Mouse (Mus musculus) midbrain, embryonic 16.5 days (tissue): ENCODE results near the gene Plekha1. TPM values are rescaled to one million over a fixed set of nuclear protein-coding genes. Genes with fewer than 3 reads are reported as not detected.
A peak's percentile ranks its signal among the peaks of the same experiment; 100 is the strongest.

ENCODE experiments used
- ATAC-seq: fragments of 200-750 bp; cut with Nextera tagmentation; 2 replicates; pipeline ENCODE4 v1.8.0; 2017; ENCODE audit warnings: moderate TSS enrichment
- H3K27ac ChIP-seq: fragments of 300-500 bp; sonication (generic); 2 replicates; pipeline ENCODE4 v1.5.1; 2014; ENCODE audit warnings: mild to moderate bottlenecking, low read length, mixed read lengths
- H3K27me3 ChIP-seq: fragments of 300-500 bp; sonication (generic); 2 replicates; pipeline ENCODE4 v1.6.1; 2014; ENCODE audit warnings: low read depth, low read length, mixed read lengths; ENCODE audit not compliant: control insufficient read depth, insufficient read depth
- H3K36me3 ChIP-seq: fragments of 300-500 bp; sonication (generic); 2 replicates; pipeline ENCODE4 v1.6.1; 2014; ENCODE audit warnings: mild to moderate bottlenecking, low read length, moderate library complexity, mixed read lengths; ENCODE audit not compliant: control insufficient read depth, insufficient read depth
- H3K4me1 ChIP-seq: fragments of 300-500 bp; sonication (generic); 2 replicates; pipeline ENCODE4 v1.6.1; 2014; ENCODE audit warnings: mild to moderate bottlenecking, low read length, mixed read lengths; ENCODE audit not compliant: control insufficient read depth, insufficient read depth
- H3K4me2 ChIP-seq: fragments of 300-500 bp; sonication (generic); 2 replicates; pipeline ENCODE4 v1.6.1; 2014; ENCODE audit warnings: mild to moderate bottlenecking, low read length, mixed read lengths
- H3K4me3 ChIP-seq: fragments of 300-500 bp; sonication (generic); 2 replicates; pipeline ENCODE4 v1.5.1; 2014; ENCODE audit warnings: low read depth, mild to moderate bottlenecking, low read length, moderate library complexity, mixed read lengths
- H3K9ac ChIP-seq: fragments of 300-500 bp; sonication (generic); 2 replicates; pipeline ENCODE4 v1.6.1; 2014; ENCODE audit warnings: low read depth, low read length, mixed read lengths
- H3K9me3 ChIP-seq: fragments of 300-500 bp; sonication (generic); replicated peaks from 2 replicates; pipeline ENCODE4 v1.6.1; 2014; ENCODE audit warnings: mild to moderate bottlenecking, low read length, mixed read lengths; ENCODE audit not compliant: control insufficient read depth, poor library complexity, severe bottlenecking
- WGBS: fragments of 180-500 bp; shearing (Covaris S2); extraction: QIAGEN DNeasy Blood & Tissue Kit; methylation state at CpG from one replicate; pipeline ENCODE4 v1.1.7; 2014; 5-methylcytosine and 5-hydroxymethylcytosine counted together
- polyA plus RNA-seq: library from polyadenylated mRNA; unstranded; fragments of >200 nt; fragmentation: Nextera tagmentation; extraction: Ambion mirVana; gene quantifications from 2 replicates; pipeline ENCODE4 v1.2.1, GENCODE M21; 2015

The Plekha1 gene
- polyA plus RNA-seq, 1 experiment from 2014 or later, result 66.1 TPM

DNA sequence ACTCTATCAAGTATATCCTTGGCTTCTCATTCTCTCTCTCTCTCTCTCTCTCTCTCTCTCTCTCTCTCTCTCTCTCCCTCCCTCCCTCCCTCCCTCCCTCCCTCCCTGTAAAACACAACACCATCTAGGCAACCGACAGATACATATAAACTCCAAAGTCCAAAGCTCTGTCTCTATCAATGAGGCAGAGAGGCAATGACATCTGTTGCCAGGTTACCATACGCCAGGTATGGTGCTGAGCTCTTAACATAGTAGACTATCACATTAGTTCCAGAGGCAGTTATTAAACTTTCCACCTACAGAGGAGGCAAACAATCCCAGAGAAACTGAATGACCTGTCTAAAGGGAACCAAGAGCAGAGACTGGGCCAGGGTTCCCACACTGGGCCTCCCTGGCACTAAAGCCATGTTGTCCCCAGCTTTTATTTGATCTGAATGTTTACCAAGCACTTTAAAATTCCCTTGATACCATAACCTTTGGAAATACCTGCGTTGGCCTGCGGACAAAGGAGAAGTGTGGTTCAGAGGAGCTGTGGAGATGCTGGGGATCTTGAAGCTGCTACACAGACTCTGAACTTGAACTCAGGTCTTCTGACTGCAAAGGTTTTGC lies 10.8 kb upstream of the Plekha1 start:
- Histone ChIP-seq H3K9ac (no peak overlapping the region), H3K4me1 (no peaks in the 10 kb centered on the region), H3K4me3 (no peak overlapping the region), H3K36me3 (no peaks in the 10 kb centered on the region), H3K27me3 (no peaks in the 10 kb centered on the region), H3K4me2 (no peak overlapping the region), H3K9me3 (no peaks in the 10 kb centered on the region), H3K27ac (no peak overlapping the region)
- WGBS, result 63% methylated on average over 4 of the region's 4 CpGs
- ATAC-seq, result no peak

DNA sequence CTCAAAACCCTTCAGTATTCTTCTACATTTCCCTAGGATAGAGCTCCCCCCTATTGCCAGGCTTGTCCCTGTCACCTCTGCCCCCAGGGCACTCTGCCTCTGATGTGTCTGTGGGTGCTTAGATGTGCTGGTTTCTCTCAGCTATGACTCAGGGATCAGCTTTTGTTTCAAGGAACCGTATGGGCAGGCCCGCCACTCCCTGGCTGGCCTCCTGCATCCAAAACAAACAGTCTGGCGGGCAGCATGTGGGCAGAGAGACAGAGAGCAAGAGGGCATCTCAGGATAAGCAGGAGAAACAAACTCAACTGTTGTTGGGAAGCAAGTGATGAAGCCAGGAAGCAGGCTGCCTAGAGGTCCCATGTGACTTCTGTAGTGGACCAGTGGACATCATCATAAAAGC lies 9.9 kb upstream of the Plekha1 start:
- Histone ChIP-seq H3K27me3 (no peaks in the 10 kb centered on the region), H3K27ac (no peak overlapping the region), H3K4me1 (peaks cover under 1% of the 10 kb centered on the region), H3K9ac (no peak overlapping the region), H3K4me3 (no peak overlapping the region), H3K4me2 (no peak overlapping the region), H3K36me3 (no peaks in the 10 kb centered on the region), H3K9me3 (no peaks in the 10 kb centered on the region)
- no peak for ATAC-seq
- WGBS, result 40% methylated on average over 3 of the region's 3 CpGs

DNA sequence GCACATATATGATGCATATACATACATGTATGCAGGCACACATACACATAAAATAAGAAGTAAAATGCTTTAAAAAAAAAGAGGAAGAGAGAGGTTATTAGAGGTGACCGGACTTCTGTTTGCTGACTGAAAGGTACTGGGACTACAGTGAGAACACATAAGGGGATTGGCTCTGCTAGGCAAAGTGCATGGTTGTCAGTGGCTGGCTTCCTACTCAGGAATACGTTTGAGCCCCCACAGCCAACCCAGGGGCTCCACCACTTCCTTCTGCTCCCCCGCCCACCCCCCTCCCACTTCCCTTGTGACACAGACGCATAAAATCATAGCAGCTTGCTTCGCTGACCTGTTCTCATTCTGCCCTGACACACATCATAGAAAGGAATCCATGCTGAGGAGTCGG lies 7.6 kb upstream of the Plekha1 start:
- no peaks in the 10 kb centered on the region for H3K27me3 ChIP-seq
- 71% methylated on average over 6 of the region's 6 CpGs for WGBS
- no peak overlapping the region for H3K4me2 ChIP-seq
- no peak overlapping the region for H3K4me3 ChIP-seq
- H3K27ac ChIP-seq, result no peak overlapping the region
- no peak overlapping the region for H3K9ac ChIP-seq
- peaks cover 7% of the 10 kb centered on the region for H3K4me1 ChIP-seq
- ATAC-seq, result no peak
- no peaks in the 10 kb centered on the region for H3K9me3 ChIP-seq
- H3K36me3 ChIP-seq, result no peaks in the 10 kb centered on the region

DNA sequence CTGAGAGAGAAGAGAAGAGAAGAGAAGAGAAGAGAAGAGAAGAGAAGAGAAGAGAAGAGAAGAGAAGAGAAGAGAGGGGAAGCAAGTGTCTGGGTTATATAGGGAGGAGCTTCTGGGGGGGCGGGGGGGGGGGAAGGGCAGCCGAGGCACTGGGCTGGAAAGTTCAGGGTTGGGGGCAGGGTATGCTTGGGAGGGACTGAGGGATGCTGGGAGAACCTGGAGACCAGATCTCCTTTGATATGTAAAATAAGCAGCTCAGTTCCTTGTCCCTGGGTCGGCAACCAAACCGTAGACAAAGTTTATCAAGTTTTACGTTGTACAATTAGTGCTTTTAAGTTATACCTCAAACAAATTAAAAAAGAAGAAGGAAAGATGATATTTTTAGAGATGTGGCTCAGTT lies 5.6 kb upstream of the Plekha1 start:
- no peak for ATAC-seq
- Histone ChIP-seq H3K36me3 (no peaks in the 10 kb centered on the region), H3K9ac (no peak overlapping the region), H3K9me3 (no peaks in the 10 kb centered on the region), H3K27ac (no peak overlapping the region), H3K4me3 (no peak overlapping the region), H3K27me3 (no peaks in the 10 kb centered on the region; the same call in 1 of the 2 replicates), H3K4me2 (no peak overlapping the region), H3K4me1 (peaks cover 7% of the 10 kb centered on the region)
- 13% methylated on average over 4 of the region's 5 CpGs for WGBS

DNA sequence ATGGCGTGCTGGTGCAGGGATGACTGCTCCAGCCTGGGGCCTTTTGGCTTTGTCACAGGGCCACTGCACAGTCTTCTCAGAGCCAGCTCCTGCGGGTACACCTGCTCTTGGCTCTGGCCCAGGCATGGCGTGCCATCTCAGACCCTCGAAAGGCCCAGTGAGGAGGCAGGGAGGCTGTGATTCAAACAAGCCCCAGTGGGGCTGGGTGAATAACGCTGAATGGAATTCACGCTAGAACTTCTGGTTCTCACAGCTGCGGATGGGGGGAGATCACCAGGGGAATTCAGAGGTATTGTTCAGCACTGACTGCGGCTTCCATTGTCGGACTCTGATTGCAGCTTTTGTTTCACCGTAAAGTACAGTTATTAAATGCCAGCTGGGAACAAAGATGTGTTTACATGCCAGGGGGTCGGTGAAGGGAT lies 4.8 kb upstream of the Plekha1 start:
- no peak for ATAC-seq
- no peaks in the 10 kb centered on the region for H3K9me3 ChIP-seq
- no peaks in the 10 kb centered on the region for H3K36me3 ChIP-seq
- no peak overlapping the region for H3K27ac ChIP-seq
- H3K4me2 ChIP-seq, result no peak overlapping the region
- H3K4me1 ChIP-seq, result peaks cover 7% of the 10 kb centered on the region
- 9% methylated on average over 11 of the region's 11 CpGs for WGBS
- no peak overlapping the region for H3K9ac ChIP-seq
- no peak overlapping the region for H3K4me3 ChIP-seq
- no peaks in the 10 kb centered on the region; the same call in 1 of the 2 replicates for H3K27me3 ChIP-seq

DNA sequence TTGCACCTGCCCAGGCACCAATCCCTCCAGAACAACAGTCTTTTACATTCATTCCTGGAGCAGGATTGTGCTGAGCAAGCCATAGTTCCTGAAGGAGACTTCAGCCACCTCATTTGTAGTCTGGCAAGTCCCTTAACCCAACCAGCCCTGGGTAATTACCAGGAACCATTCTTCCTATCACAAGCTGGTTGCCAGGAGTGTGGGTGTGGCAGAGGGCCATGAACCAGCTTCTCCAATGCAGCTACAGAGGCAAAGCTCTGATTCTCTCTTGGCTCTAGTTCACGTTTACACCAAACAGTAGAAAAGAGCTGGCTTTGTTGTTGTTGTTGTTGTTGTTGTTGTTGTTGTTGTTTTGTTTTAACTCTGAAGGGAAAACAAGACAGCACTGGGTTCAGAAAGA lies 3.1 kb upstream of the Plekha1 start:
- no peaks in the 10 kb centered on the region for H3K36me3 ChIP-seq
- no peak overlapping the region for H3K4me3 ChIP-seq
- no peaks in the 10 kb centered on the region; the same call in 1 of the 2 replicates for H3K27me3 ChIP-seq
- ATAC-seq, result no peak
- no peak overlapping the region for H3K9ac ChIP-seq
- WGBS, result 52% methylated on average over 1 of the region's 1 CpGs
- H3K4me2 ChIP-seq, result no peak overlapping the region
- no peak overlapping the region for H3K27ac ChIP-seq
- peaks cover 14% of the 10 kb centered on the region for H3K4me1 ChIP-seq
- H3K9me3 ChIP-seq, result no peaks in the 10 kb centered on the region

DNA sequence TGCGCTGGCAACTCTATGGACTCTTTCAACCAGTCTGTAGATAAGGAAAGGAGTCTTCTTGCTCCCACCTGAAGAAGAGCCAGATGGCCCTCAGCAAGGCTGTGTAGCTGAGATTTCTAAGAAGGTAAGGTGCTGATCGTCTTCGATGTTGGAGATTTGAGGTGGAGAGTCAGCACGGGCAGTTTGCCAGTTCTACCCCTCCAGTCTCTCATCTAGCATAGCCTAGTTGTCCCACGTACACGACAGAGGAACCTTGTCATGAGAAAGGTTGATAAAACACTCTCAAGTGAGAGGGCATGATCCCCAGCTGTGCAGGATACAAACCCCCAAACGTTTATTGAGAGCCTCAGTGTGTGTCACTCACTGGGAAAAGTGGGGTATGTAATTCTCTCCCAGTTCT lies 845 bp upstream of the Plekha1 start:
- Histone ChIP-seq H3K9me3 (no peaks in the 10 kb centered on the region), H3K9ac (no peak overlapping the region), H3K4me1 (peaks cover 18% of the 10 kb centered on the region), H3K27me3 (no peaks in the 10 kb centered on the region; the same call in 1 of the 2 replicates), H3K4me3 (no peak overlapping the region), H3K4me2 (no peak overlapping the region), H3K27ac (no peak overlapping the region), H3K36me3 (no peaks in the 10 kb centered on the region)
- 82% methylated on average over 7 of the region's 7 CpGs for WGBS
- ATAC-seq, result no peak

DNA sequence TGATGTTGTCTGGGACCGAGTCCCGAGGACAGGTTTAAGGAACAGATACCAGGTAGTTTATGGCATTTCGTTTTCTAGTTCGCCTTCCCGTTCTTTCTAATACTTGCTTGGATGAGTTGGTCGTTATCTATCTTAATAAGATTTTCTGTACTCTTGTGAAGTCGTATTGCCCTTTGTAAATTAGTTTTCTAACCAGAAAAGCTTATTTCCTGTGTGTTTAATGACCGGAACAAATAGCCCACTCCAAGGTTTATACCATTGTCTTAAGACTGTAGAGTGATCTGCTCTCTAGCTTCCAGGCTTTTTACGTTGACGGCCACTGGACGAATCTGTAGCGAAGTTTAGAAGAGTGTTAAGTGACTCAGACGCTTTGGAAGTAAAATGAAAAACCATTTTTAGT lies 1.1 kb downstream of the Plekha1 start:
- peak overlapping the region; percentile 94 for H3K27ac ChIP-seq
- H3K27me3 ChIP-seq, result no peaks in the 10 kb centered on the region; the same call in 1 of the 2 replicates
- H3K36me3 ChIP-seq, result no peaks in the 10 kb centered on the region
- peaks cover 11% of the 10 kb centered on the region for H3K4me1 ChIP-seq
- peak overlapping the region; percentile 89 for H3K4me3 ChIP-seq
- peak overlapping the region; percentile 72 for H3K4me2 ChIP-seq
- peak overlapping the region; percentile 90 for H3K9ac ChIP-seq
- no peaks in the 10 kb centered on the region for H3K9me3 ChIP-seq
- WGBS, result 2% methylated on average over 13 of the region's 13 CpGs
- ATAC-seq, result no peak

DNA sequence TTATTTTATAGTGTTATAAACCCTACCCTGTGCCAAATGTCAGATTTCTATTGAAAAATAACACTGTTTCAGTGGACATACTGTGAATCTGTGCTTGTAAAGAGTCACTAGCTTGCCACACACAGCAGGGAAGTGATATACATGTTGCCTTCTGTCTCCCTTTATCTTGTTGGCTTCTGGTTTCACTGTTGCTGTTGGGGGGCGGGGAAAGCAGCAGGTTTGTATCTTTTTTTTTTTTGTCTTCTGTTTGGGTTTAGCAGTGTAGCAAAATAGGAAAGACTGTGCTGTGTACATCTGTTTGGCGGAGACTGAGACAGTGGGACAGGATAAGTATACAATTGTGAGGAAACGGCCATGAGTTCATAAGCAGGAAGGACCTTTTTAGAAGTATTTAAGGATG lies 1.7 kb downstream of the Plekha1 start:
- peaks cover 11% of the 10 kb centered on the region for H3K4me1 ChIP-seq
- no peak overlapping the region for H3K27ac ChIP-seq
- H3K4me2 ChIP-seq, result peak overlapping the region; percentile 72
- H3K9me3 ChIP-seq, result no peaks in the 10 kb centered on the region
- no peaks in the 10 kb centered on the region; the same call in 1 of the 2 replicates for H3K27me3 ChIP-seq
- H3K4me3 ChIP-seq, result no peak overlapping the region; the same call in 1 of the 2 replicates
- no peak for ATAC-seq
- no peak overlapping the region for H3K9ac ChIP-seq
- H3K36me3 ChIP-seq, result no peaks in the 10 kb centered on the region
- WGBS, result 57% methylated on average over 3 of the region's 3 CpGs
